17 mouse cellular contexts compared by ENCODE assay signal in the genomic region with DNA sequence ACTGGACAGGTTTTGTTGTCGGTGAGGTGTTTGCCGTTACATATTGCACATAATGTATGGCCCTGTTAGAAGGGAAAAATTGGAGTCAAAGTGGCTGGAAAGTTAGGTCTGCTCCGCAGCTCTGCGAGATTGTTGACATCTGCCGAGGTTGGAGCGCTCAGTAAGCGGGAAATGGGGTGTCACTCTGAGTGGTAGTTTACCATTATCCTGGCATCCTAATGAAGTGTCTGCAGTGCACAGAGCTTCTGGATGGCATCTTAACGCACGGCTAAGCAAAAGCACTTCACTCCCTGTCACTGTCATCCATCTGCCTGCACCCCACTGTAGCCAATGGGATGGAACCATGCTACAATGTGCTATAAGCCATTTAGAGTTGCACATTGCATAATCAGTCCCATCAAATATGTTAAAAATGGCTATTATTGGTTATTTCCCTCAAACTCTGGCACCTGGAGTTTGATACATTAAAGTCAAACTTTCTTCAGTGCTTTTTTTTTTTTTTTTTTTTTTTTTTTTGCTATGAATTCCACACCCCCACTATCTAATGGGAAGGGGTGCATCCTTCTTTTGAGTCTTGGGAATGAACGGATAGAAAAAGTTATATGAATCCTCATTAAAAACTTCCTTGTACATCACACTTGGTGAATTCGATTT.
DNase-seq lines count a peak whose midpoint lies in the region; ATAC-seq lines count a peak whose summit lies in the region.
"Had no signal": no experiment of that assay in that cellular context is flagged by ENCODE, and none has a peak within 500 bp of the region (broad histone marks: within the 10 kb centered on the region; RNA-seq: fewer than 3 reads in every experiment).

No protein-coding gene starts in this region.

- H3K4me3 ChIP-seq in hindbrain, embryonic 11.5 days (ENCODE audit: low read depth, low read length), result no peak overlapping the region
- H3K4me3 ChIP-seq in hindbrain, embryonic 10.5 days, result no peak overlapping the region
- H3K4me3 ChIP-seq in midbrain, embryonic 16.5 days (ENCODE audit: low read depth, low read length), result no peak overlapping the region
- H3K4me3 ChIP-seq in midbrain, embryonic 15.5 days, result no peak overlapping the region
- no peak overlapping the region for H3K4me3 ChIP-seq in hindbrain, embryonic 14.5 days (replicated peaks; ENCODE audit: low read length)
- H3K4me3 ChIP-seq in neural tube, embryonic 15.5 days (replicated peaks), result no peak overlapping the region
- no peak overlapping the region for H3K4me3 ChIP-seq in liver, embryonic 11.5 days (ENCODE audit: low read depth, low read length)
- H3K4me3 ChIP-seq: myocyte had no signal

- ATAC-seq in hindbrain, embryonic 11.5 days (ENCODE audit: low FRiP score), result 0 out of 2 replicates have a peak, but pooled peaks have one; percentile 47
- ATAC-seq in midbrain, embryonic 16.5 days, result 0 out of 2 replicates have a peak, but pooled peaks have one; percentile 17
- no peak for ATAC-seq in midbrain, embryonic 15.5 days (replicated peaks)
- ATAC-seq in hindbrain, embryonic 14.5 days (ENCODE audit: low FRiP score), result peak; percentile 82; the same call in 1 of the 2 replicates
- peak; percentile 53 for ATAC-seq in neural tube, embryonic 15.5 days (ENCODE audit: low FRiP score)
- ATAC-seq in liver, embryonic 11.5 days (replicated peaks; ENCODE audit: low FRiP score), result no peak

- H3K4me2 ChIP-seq in hindbrain, embryonic 11.5 days (replicated peaks; ENCODE audit: low read depth, low read length), result no peak overlapping the region
- H3K4me2 ChIP-seq in midbrain, embryonic 16.5 days (ENCODE audit: low read length), result no peak overlapping the region
- H3K4me2 ChIP-seq in midbrain, embryonic 15.5 days, result no peak overlapping the region
- no peak overlapping the region for H3K4me2 ChIP-seq in hindbrain, embryonic 14.5 days (replicated peaks)
- peak overlapping the region; percentile 21 for H3K4me2 ChIP-seq in neural tube, embryonic 15.5 days
- no peak overlapping the region for H3K4me2 ChIP-seq in liver, embryonic 11.5 days

- peaks cover 7% of the 10 kb centered on the region; the same call in 1 of the 2 replicates for H3K4me1 ChIP-seq in hindbrain, embryonic 11.5 days (replicated peaks; ENCODE audit: control insufficient read depth, insufficient read depth, low read length)
- H3K4me1 ChIP-seq in hindbrain, embryonic 10.5 days (replicated peaks), result peaks cover 13% of the 10 kb centered on the region
- H3K4me1 ChIP-seq in midbrain, embryonic 16.5 days (ENCODE audit: control insufficient read depth, insufficient read depth, low read length), result peaks cover 7% of the 10 kb centered on the region
- H3K4me1 ChIP-seq in midbrain, embryonic 15.5 days, result peaks cover 13% of the 10 kb centered on the region
- peaks cover 5% of the 10 kb centered on the region; the same call in 1 of the 2 replicates for H3K4me1 ChIP-seq in hindbrain, embryonic 14.5 days (replicated peaks; ENCODE audit: control insufficient read depth, insufficient read depth, low read length)
- peaks cover 13% of the 10 kb centered on the region for H3K4me1 ChIP-seq in neural tube, embryonic 15.5 days
- H3K4me1 ChIP-seq in liver, embryonic 11.5 days (replicated peaks; ENCODE audit: control insufficient read depth, insufficient read depth, low read length), result no peaks in the 10 kb centered on the region; the same call in 1 of the 2 replicates

- H3K9me3 ChIP-seq in hindbrain, embryonic 11.5 days (ENCODE audit: control insufficient read depth, low read length), result no peaks in the 10 kb centered on the region
- no peaks in the 10 kb centered on the region for H3K9me3 ChIP-seq in hindbrain, embryonic 10.5 days
- no peaks in the 10 kb centered on the region for H3K9me3 ChIP-seq in midbrain, embryonic 16.5 days (replicated peaks; ENCODE audit: control insufficient read depth, low read length, poor library complexity, severe bottlenecking)
- no peaks in the 10 kb centered on the region for H3K9me3 ChIP-seq in midbrain, embryonic 15.5 days
- H3K9me3 ChIP-seq in hindbrain, embryonic 14.5 days (ENCODE audit: control insufficient read depth, low read length), result no peaks in the 10 kb centered on the region
- no peaks in the 10 kb centered on the region for H3K9me3 ChIP-seq in neural tube, embryonic 15.5 days (replicated peaks)
- H3K9me3 ChIP-seq in liver, embryonic 11.5 days (ENCODE audit: control insufficient read depth, low read length), result no peaks in the 10 kb centered on the region
- H3K9me3 ChIP-seq: heart, embryonic 10.5 days had no signal

- peak; percentile 6 for DNase-seq in hindbrain, embryonic 11.5 days (ENCODE audit: low spot score)
- no peak for DNase-seq in hindbrain, embryonic 10.5 days (ENCODE audit: low spot score)
- DNase-seq in hindbrain, embryonic 14.5 days (ENCODE audit: low spot score), result no peak
- DNase-seq in liver, embryonic 11.5 days (ENCODE audit: low spot score), result no peak
- no peak for DNase-seq in MN1 (ENCODE audit: low spot score)
- DNase-seq: adrenal gland, adult 2 months; cerebellum, adult 2 months; gastrocnemius, postnatal 14 days; kidney, adult 11 months; kidney, postnatal 25 days; layer of hippocampus, adult 9-11 months; right cerebral cortex, postnatal 4 days had no signal

- H3K27me3 ChIP-seq in hindbrain, embryonic 11.5 days (ENCODE audit: control insufficient read depth, insufficient read depth, low read length), result no peaks in the 10 kb centered on the region
- H3K27me3 ChIP-seq in hindbrain, embryonic 10.5 days (ENCODE audit: insufficient read depth, poor library complexity, severe bottlenecking), result no peaks in the 10 kb centered on the region
- H3K27me3 ChIP-seq in midbrain, embryonic 16.5 days (ENCODE audit: control insufficient read depth, insufficient read depth, low read depth, low read length), result no peaks in the 10 kb centered on the region
- no peaks in the 10 kb centered on the region for H3K27me3 ChIP-seq in midbrain, embryonic 15.5 days (replicated peaks)
- H3K27me3 ChIP-seq in hindbrain, embryonic 14.5 days (ENCODE audit: control insufficient read depth, insufficient read depth, low read length), result no peaks in the 10 kb centered on the region
- H3K27me3 ChIP-seq in neural tube, embryonic 15.5 days (replicated peaks), result no peaks in the 10 kb centered on the region
- H3K27me3 ChIP-seq in liver, embryonic 11.5 days (replicated peaks; ENCODE audit: control insufficient read depth, insufficient read depth, low read length), result no peaks in the 10 kb centered on the region

- no peaks in the 10 kb centered on the region for H3K36me3 ChIP-seq in hindbrain, embryonic 11.5 days (ENCODE audit: control insufficient read depth, insufficient read depth, low read length)
- H3K36me3 ChIP-seq in hindbrain, embryonic 10.5 days, result no peaks in the 10 kb centered on the region
- no peaks in the 10 kb centered on the region for H3K36me3 ChIP-seq in midbrain, embryonic 16.5 days (ENCODE audit: control insufficient read depth, insufficient read depth, low read length)
- no peaks in the 10 kb centered on the region for H3K36me3 ChIP-seq in midbrain, embryonic 15.5 days (replicated peaks)
- no peaks in the 10 kb centered on the region for H3K36me3 ChIP-seq in hindbrain, embryonic 14.5 days (replicated peaks; ENCODE audit: control insufficient read depth, insufficient read depth)
- H3K36me3 ChIP-seq in neural tube, embryonic 15.5 days, result no peaks in the 10 kb centered on the region
- H3K36me3 ChIP-seq in liver, embryonic 11.5 days (ENCODE audit: control insufficient read depth, insufficient read depth, low read length), result no peaks in the 10 kb centered on the region
- H3K36me3 ChIP-seq: heart, embryonic 10.5 days had no signal

- no peak overlapping the region for H3K9ac ChIP-seq in hindbrain, embryonic 11.5 days (ENCODE audit: low read depth, low read length)
- no peak overlapping the region for H3K9ac ChIP-seq in midbrain, embryonic 16.5 days (ENCODE audit: low read depth, low read length)
- H3K9ac ChIP-seq in midbrain, embryonic 15.5 days, result no peak overlapping the region
- H3K9ac ChIP-seq in hindbrain, embryonic 14.5 days, result no peak overlapping the region
- H3K9ac ChIP-seq in neural tube, embryonic 15.5 days (replicated peaks), result no peak overlapping the region
- H3K9ac ChIP-seq in liver, embryonic 11.5 days (ENCODE audit: low read depth, low read length), result no peak overlapping the region

- H3K27ac ChIP-seq in hindbrain, embryonic 11.5 days (ENCODE audit: low read depth, low read length), result no peak overlapping the region
- H3K27ac ChIP-seq in hindbrain, embryonic 10.5 days, result no peak overlapping the region
- H3K27ac ChIP-seq in midbrain, embryonic 16.5 days (ENCODE audit: low read length), result no peak overlapping the region
- no peak overlapping the region for H3K27ac ChIP-seq in midbrain, embryonic 15.5 days
- no peak overlapping the region; the same call in 1 of the 2 replicates for H3K27ac ChIP-seq in hindbrain, embryonic 14.5 days
- no peak overlapping the region for H3K27ac ChIP-seq in neural tube, embryonic 15.5 days (replicated peaks)
- no peak overlapping the region for H3K27ac ChIP-seq in liver, embryonic 11.5 days (ENCODE audit: low read depth, low read length)
- H3K27ac ChIP-seq: heart, embryonic 10.5 days had no signal

- WGBS in hindbrain, embryonic 11.5 days, result 82% methylated on average over 11 of the region's 11 CpGs
- 86% methylated on average over 11 of the region's 11 CpGs for WGBS in hindbrain, embryonic 10.5 days
- 87% methylated on average over 11 of the region's 11 CpGs for WGBS in midbrain, embryonic 16.5 days
- WGBS in midbrain, embryonic 15.5 days, result 81% methylated on average over 11 of the region's 11 CpGs
- 66% methylated on average over 11 of the region's 11 CpGs for WGBS in hindbrain, embryonic 14.5 days
- 73% methylated on average over 11 of the region's 11 CpGs for WGBS in neural tube, embryonic 15.5 days
- 89% methylated on average over 11 of the region's 11 CpGs for WGBS in liver, embryonic 11.5 days

Comparison
In these comparisons a context has a peak if more than half of its experiments do, and no peak if none do; other contexts are left out.
1. ATAC-seq: peak in hindbrain, embryonic 11.5 days (single experiment), midbrain, embryonic 16.5 days (single experiment), hindbrain, embryonic 14.5 days (single experiment) and neural tube, embryonic 15.5 days (single experiment); none in midbrain, embryonic 15.5 days (single experiment) and liver, embryonic 11.5 days (single experiment).